Comparison of ENCODE assay signal across 11 mouse cellular contexts in genomic region chr8:88488391-88488829, GRCm38 (mm10). TPM values are rescaled to one million over a fixed set of nuclear protein-coding genes. Genes with fewer than 3 reads are reported as not detected.
DNase-seq lines count a peak whose midpoint lies in the region; ATAC-seq lines count a peak whose summit lies in the region.
"Had no signal": no experiment of that assay in that cellular context is flagged by ENCODE, and none has a peak within 500 bp of the region (broad histone marks: within the 10 kb centered on the region; RNA-seq: fewer than 3 reads in every experiment).

No protein-coding gene starts in this region.

- no peaks in the 10 kb centered on the region for H3K27me3 ChIP-seq in heart, embryonic 14.5 days (ENCODE audit: control insufficient read depth, insufficient read depth, low read length)
- no peaks in the 10 kb centered on the region for H3K27me3 ChIP-seq in embryonic facial prominence, embryonic 12.5 days
- no peaks in the 10 kb centered on the region for H3K27me3 ChIP-seq in limb, embryonic 12.5 days
- H3K27me3 ChIP-seq: limb, embryonic 13.5 days had no signal

- no peak overlapping the region for H3K4me2 ChIP-seq in heart, embryonic 14.5 days (ENCODE audit: low read length)
- no peak overlapping the region for H3K4me2 ChIP-seq in embryonic facial prominence, embryonic 12.5 days (replicated peaks)
- no peak overlapping the region for H3K4me2 ChIP-seq in limb, embryonic 12.5 days
- H3K4me2 ChIP-seq: limb, embryonic 13.5 days had no signal

- peak overlapping the region; percentile 52; the same call in 1 of the 2 replicates for H3K9ac ChIP-seq in heart, embryonic 14.5 days (ENCODE audit: low read length)
- peak overlapping the region; percentile 27; the same call in 1 of the 2 replicates for H3K9ac ChIP-seq in embryonic facial prominence, embryonic 12.5 days
- H3K9ac ChIP-seq in limb, embryonic 12.5 days (replicated peaks): no peak overlapping the region
- H3K9ac ChIP-seq: limb, embryonic 13.5 days had no signal

- peak; percentile 73 for ATAC-seq in heart, embryonic 14.5 days (ENCODE audit: insufficient number of reproducible peaks, insufficient read depth, low FRiP score, low read depth)
- ATAC-seq in embryonic facial prominence, embryonic 12.5 days (ENCODE audit: insufficient number of reproducible peaks, insufficient read depth, low FRiP score, low TSS enrichment): peak; percentile 77; the same call in 1 of the 2 replicates
- ATAC-seq in limb, embryonic 12.5 days (ENCODE audit: insufficient number of reproducible peaks, insufficient read depth, low FRiP score, low TSS enrichment, low read depth): no peak
- no peak for ATAC-seq in cerebellum, adult (ENCODE audit: insufficient number of reproducible peaks, low FRiP score, low TSS enrichment)
- ATAC-seq: inflammation-experienced regulatory T-cells, adult 6 months had no signal

- no peak for DNase-seq in heart, postnatal 25 days (ENCODE audit: low spot score)
- peak; percentile 47 for DNase-seq in Muller cell, postnatal 12 days (ENCODE audit: inconsistent ontology term)
- DNase-seq in right cerebral cortex, postnatal 36 days (ENCODE audit: low spot score in 2 of 2): no peak
- no peak for DNase-seq in frontal cortex, postnatal 10 days (ENCODE audit: low spot score in 2 of 2)

- H3K4me3 ChIP-seq in heart, embryonic 14.5 days (ENCODE audit: control insufficient read depth in 1 of 2, insufficient read depth in 1 of 2, low read depth in 1 of 2, low read length in 2 of 2): no peak overlapping the region
- no peak overlapping the region for H3K4me3 ChIP-seq in embryonic facial prominence, embryonic 12.5 days
- no peak overlapping the region for H3K4me3 ChIP-seq in limb, embryonic 12.5 days (replicated peaks)
- H3K4me3 ChIP-seq: limb, embryonic 13.5 days had no signal

- WGBS in heart, embryonic 14.5 days: 4% methylated on average over 5 of the region's 5 CpGs
- 3% methylated on average over 5 of the region's 5 CpGs for WGBS in embryonic facial prominence, embryonic 12.5 days
- WGBS in limb, embryonic 12.5 days: 9% methylated on average over 5 of the region's 5 CpGs

- H3K9me3 ChIP-seq in heart, embryonic 14.5 days (ENCODE audit: control insufficient read depth, low read length): 0 out of 2 replicates have a peak, but pooled peaks cover 2% of the 10 kb centered on the region
- 0 out of 2 replicates have a peak, but pooled peaks cover 4% of the 10 kb centered on the region for H3K9me3 ChIP-seq in embryonic facial prominence, embryonic 12.5 days
- peaks cover 8% of the 10 kb centered on the region; the same call in 1 of the 2 replicates for H3K9me3 ChIP-seq in limb, embryonic 12.5 days

- H3K27ac ChIP-seq in heart, embryonic 14.5 days (replicated peaks in 1 of 2; ENCODE audit: control insufficient read depth in 1 of 2, insufficient read depth in 1 of 2, low read depth in 2 of 2, low read length in 2 of 2): peak overlapping the region; percentile 22 to 33; a peak in 2 of 4 replicates
- H3K27ac ChIP-seq in embryonic facial prominence, embryonic 12.5 days: peak overlapping the region; percentile 50; the same call in 1 of the 2 replicates
- H3K27ac ChIP-seq in limb, embryonic 12.5 days: peak overlapping the region; percentile 59
- H3K27ac ChIP-seq: limb, embryonic 13.5 days had no signal

- intact Hi-C loops in heart, postnatal 25 days (cut with DNase I): no loop called here

- peaks cover 12 to 14% of the 10 kb centered on the region in 2 experiments for H3K4me1 ChIP-seq in heart, embryonic 14.5 days (ENCODE audit: control insufficient read depth in 2 of 2, insufficient read depth in 2 of 2, low read length in 2 of 2)
- peaks cover 9% of the 10 kb centered on the region for H3K4me1 ChIP-seq in embryonic facial prominence, embryonic 12.5 days
- peaks cover 11% of the 10 kb centered on the region for H3K4me1 ChIP-seq in limb, embryonic 12.5 days (replicated peaks)

- H3K36me3 ChIP-seq in heart, embryonic 14.5 days (ENCODE audit: control insufficient read depth, insufficient read depth, low read length): no peaks in the 10 kb centered on the region
- H3K36me3 ChIP-seq in embryonic facial prominence, embryonic 12.5 days: no peaks in the 10 kb centered on the region
- H3K36me3 ChIP-seq in limb, embryonic 12.5 days: no peaks in the 10 kb centered on the region
- H3K36me3 ChIP-seq: limb, embryonic 13.5 days had no signal

RNA-seq across cellular contexts. Expression of gene Nkd1, which starts 32.7 kb away (rescaled TPM):
- 13.8 and 15.1 TPM in 2 replicates for polyA plus RNA-seq in heart, embryonic 14.5 days (2014; fragmentation: Nextera tagmentation; extraction: Ambion mirVana)
- 1 to 10 TPM; 2.9 to 3.9 TPM for total RNA-seq in heart, postnatal 25 days (2021)
- polyA plus RNA-seq in embryonic facial prominence, embryonic 12.5 days (2016; fragmentation: Nextera tagmentation; extraction: Ambion mirVana): 82.5 and 89.0 TPM in 2 replicates
- 64.0 and 72.1 TPM in 2 replicates for polyA plus RNA-seq in limb, embryonic 12.5 days (2016; fragmentation: Nextera tagmentation; extraction: Ambion mirVana)
- total RNA-seq: megakaryocyte-erythroid progenitor cell, adult 5-6 weeks had no signal
- polyA plus RNA-seq: inflammation-experienced regulatory T-cells, adult 6 months had no signal

Comparison
In these comparisons a context has a peak if more than half of its experiments do, and no peak if none do; other contexts are left out.
1. ATAC-seq: peak in heart, embryonic 14.5 days (single experiment) and embryonic facial prominence, embryonic 12.5 days (single experiment); none in limb, embryonic 12.5 days (single experiment) and cerebellum, adult (single experiment).
2. Peak in every context shown above with its lines, with median percentiles within 50 percentile points of each other: H3K27ac ChIP-seq.